Mouse (Mus musculus) embryonic facial prominence, embryonic 13.5 days (tissue): ENCODE results near the gene Spem2. TPM values are rescaled to one million over a fixed set of nuclear protein-coding genes. Genes with fewer than 3 reads are reported as not detected.

ENCODE experiments used
- ATAC-seq: fragments of 200-750 bp; cut with Nextera tagmentation; 2 replicates; pipeline ENCODE4 v1.8.0; 2017; ENCODE audit warnings: low read depth; ENCODE audit not compliant: insufficient number of reproducible peaks, insufficient read depth, low FRiP score, low TSS enrichment
- H3K27ac ChIP-seq: fragments of 300-500 bp; sonication (generic); 2 replicates; pipeline ENCODE4 v1.5.1; 2015; ENCODE audit warnings: moderate library complexity, mild to moderate bottlenecking, inconsistent platforms
- H3K27me3 ChIP-seq: fragments of 300-500 bp; sonication (generic); 2 replicates; pipeline ENCODE4 v1.6.1; 2015; ENCODE audit warnings: mild to moderate bottlenecking, inconsistent platforms
- H3K36me3 ChIP-seq: fragments of 300-500 bp; sonication (generic); 2 replicates; pipeline ENCODE4 v1.6.1; 2015; ENCODE audit warnings: mild to moderate bottlenecking, inconsistent platforms
- H3K4me1 ChIP-seq: fragments of 300-500 bp; sonication (generic); 2 replicates; pipeline ENCODE4 v1.6.1; 2015; ENCODE audit warnings: inconsistent platforms
- H3K4me2 ChIP-seq: fragments of 300-500 bp; sonication (generic); 2 replicates; pipeline ENCODE4 v1.6.1; 2015; ENCODE audit warnings: moderate library complexity, mild to moderate bottlenecking, inconsistent platforms
- H3K4me3 ChIP-seq: fragments of 300-500 bp; sonication (generic); 2 replicates; pipeline ENCODE4 v1.5.1; 2015; ENCODE audit warnings: mild to moderate bottlenecking, inconsistent platforms
- H3K9ac ChIP-seq: fragments of 300-500 bp; sonication (generic); 2 replicates; pipeline ENCODE4 v1.6.1; 2015; ENCODE audit warnings: mild to moderate bottlenecking, inconsistent platforms
- H3K9me3 ChIP-seq: fragments of 300-500 bp; sonication (generic); 2 replicates; pipeline ENCODE4 v1.6.1; 2016; ENCODE audit warnings: inconsistent platforms
- WGBS: fragments of 180-500 bp; shearing (Covaris S2); methylation state at CpG from one replicate; pipeline ENCODE4 v1.1.7; 2015; ENCODE audit warnings: mixed read lengths; 5-methylcytosine and 5-hydroxymethylcytosine counted together
- polyA plus RNA-seq: library from polyadenylated mRNA; unstranded; fragments of >200 nt; fragmentation: Nextera tagmentation; extraction: Ambion mirVana; gene quantifications from 2 replicates; pipeline ENCODE4 v1.2.1, GENCODE M21; 2015

Spem2 gene
- polyA plus RNA-seq, 1 experiment from 2014 or later: not detected

GRCm38 (mm10) chr11:69804972-69805909 is 13.0 kb downstream of the Spem2 start, which contains the start of gene Tmem102:
Tmem102 (minus strand) TSS chr11:69805624.
- Histone ChIP-seq H3K4me3 (peak within 1 kb of the TSS; percentile 56), H3K27ac (no peak within 1 kb of the TSS), H3K4me2 (peak within 1 kb of the TSS; percentile 98), H3K36me3 (no peaks in the 10 kb centered on the region), H3K9me3 (peaks cover 3% of the 10 kb centered on the region; the same call in 1 of the 2 replicates), H3K4me1 (peaks cover 53% of the 10 kb centered on the region), H3K27me3 (peaks cover 40% of the 10 kb centered on the region), H3K9ac (peak within 1 kb of the TSS; percentile 49)
- 4% methylated on average over 29 of the region's 29 CpGs for WGBS
- no peak for ATAC-seq

- Histone ChIP-seq H3K9ac (peak overlapping the region; percentile 49; the same call in 1 of the 2 replicates), H3K36me3 (no peaks in the 10 kb centered on the region), H3K4me3 (peak overlapping the region; percentile 56), H3K4me1 (peaks cover 59% of the 10 kb centered on the region), H3K9me3 (peaks cover 3% of the 10 kb centered on the region; the same call in 1 of the 2 replicates), H3K27me3 (peaks cover 40% of the 10 kb centered on the region), H3K4me2 (peak overlapping the region; percentile 98), H3K27ac (no peak overlapping the region)
- no peak for ATAC-seq
- WGBS: 6% methylated on average over 12 of the region's 12 CpGs
Measured at GRCm38 (mm10) chr11:69804652-69804940, 13.7 kb downstream of the Spem2 start.

DNA sequence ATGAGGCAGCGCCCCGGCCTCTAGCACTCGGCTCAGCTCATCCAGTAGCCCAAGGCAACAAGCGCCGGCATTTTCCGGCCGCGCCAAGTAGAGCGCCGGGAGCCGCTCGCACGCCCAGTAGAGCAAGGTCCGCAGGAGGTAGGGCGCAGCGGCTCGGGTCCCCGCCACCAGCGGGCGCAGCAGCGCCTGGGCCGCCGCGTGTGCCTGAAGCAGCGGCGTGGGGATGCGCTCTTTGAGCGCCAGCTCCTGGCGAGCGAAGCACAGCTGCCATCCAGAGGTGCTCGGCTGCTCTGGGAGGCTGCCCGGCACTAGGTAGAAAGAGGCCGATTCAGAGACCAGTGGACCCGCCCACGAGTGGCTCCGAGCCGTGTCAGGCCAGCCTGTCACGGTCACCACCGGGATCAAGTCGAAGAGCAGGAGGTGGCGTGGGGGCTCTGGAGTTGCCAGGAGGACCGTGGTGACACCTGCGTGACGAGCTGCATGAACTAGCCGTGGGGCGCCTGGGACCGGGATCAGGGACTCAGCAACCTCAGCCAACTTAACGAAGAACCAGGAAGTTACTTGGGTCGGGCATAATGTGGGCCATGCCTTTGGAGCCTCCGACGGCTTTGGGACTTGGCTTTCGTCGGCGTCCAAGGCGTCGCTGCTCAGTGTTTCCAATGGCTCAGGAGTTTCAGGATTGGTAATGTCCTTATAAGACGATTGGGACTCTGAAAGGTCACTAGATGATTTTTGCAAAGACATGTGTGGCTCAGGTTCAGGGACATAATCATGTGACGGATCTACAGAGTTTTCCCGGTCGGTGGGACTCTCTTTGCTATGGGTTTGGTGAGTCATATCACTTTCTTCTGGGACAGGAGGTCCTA is 14.2 kb downstream of the Spem2 start:
- Histone ChIP-seq H3K4me3 (peak overlapping the region; percentile 56), H3K4me1 (peaks cover 65% of the 10 kb centered on the region), H3K36me3 (no peaks in the 10 kb centered on the region), H3K9ac (peak overlapping the region; percentile 74), H3K9me3 (peaks cover 3% of the 10 kb centered on the region; the same call in 1 of the 2 replicates), H3K27ac (0 out of 2 replicates have a peak overlapping the region, but pooled peaks have one; percentile 39), H3K4me2 (peak overlapping the region; percentile 98), H3K27me3 (peaks cover 44% of the 10 kb centered on the region)
- no peak for ATAC-seq
- WGBS: under 1% methylated on average over 60 of the region's 60 CpGs

- H3K27ac ChIP-seq: 0 out of 2 replicates have a peak overlapping the region, but pooled peaks have one; percentile 39
- WGBS: 2% methylated on average over 12 of the region's 12 CpGs
- no peaks in the 10 kb centered on the region; the same call in 1 of the 2 replicates for H3K36me3 ChIP-seq
- H3K9me3 ChIP-seq: peaks cover 3% of the 10 kb centered on the region; the same call in 1 of the 2 replicates
- peaks cover 66% of the 10 kb centered on the region for H3K4me1 ChIP-seq
- peaks cover 46% of the 10 kb centered on the region for H3K27me3 ChIP-seq
- H3K4me3 ChIP-seq: peak overlapping the region; percentile 56
- peak overlapping the region; percentile 74 for H3K9ac ChIP-seq
- peak overlapping the region; percentile 98 for H3K4me2 ChIP-seq
- ATAC-seq: no peak
Measured at GRCm38 (mm10) chr11:69803328-69803727, 14.9 kb downstream of the Spem2 start.

DNA sequence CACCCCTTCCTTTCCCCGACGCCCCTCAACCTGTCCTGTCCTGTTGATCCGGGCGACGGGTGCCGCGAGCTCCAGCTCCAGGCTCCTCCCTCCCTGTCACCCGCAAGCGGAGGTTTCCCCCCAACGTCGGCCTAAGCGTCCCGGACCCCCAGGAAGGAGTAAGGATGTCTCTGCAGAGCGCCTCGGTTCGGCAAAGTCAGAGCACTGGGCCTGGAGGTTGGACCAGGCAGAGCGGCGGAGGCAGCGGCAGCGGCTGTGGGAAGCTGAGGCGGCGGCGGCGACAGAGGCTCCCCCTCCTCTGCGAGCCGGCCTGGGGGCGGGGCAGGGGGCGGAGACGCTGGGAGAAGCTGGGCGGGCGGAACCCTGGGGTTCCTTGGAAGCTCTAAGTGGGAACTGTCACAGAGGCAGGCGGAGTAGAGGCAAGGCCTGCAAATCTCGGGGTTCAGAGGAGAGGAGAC is 15.6 kb downstream of the Spem2 start:
- peak; percentile 23 for ATAC-seq
- Histone ChIP-seq H3K36me3 (no peaks in the 10 kb centered on the region; the same call in 1 of the 2 replicates), H3K4me1 (peaks cover 66% of the 10 kb centered on the region), H3K27ac (peak overlapping the region; percentile 68), H3K4me2 (peak overlapping the region; percentile 98), H3K9ac (peak overlapping the region; percentile 74), H3K4me3 (peak overlapping the region; percentile 56), H3K27me3 (peaks cover 53% of the 10 kb centered on the region), H3K9me3 (peaks cover 3% of the 10 kb centered on the region; the same call in 1 of the 2 replicates)
- under 1% methylated on average over 33 of the region's 33 CpGs for WGBS

DNA sequence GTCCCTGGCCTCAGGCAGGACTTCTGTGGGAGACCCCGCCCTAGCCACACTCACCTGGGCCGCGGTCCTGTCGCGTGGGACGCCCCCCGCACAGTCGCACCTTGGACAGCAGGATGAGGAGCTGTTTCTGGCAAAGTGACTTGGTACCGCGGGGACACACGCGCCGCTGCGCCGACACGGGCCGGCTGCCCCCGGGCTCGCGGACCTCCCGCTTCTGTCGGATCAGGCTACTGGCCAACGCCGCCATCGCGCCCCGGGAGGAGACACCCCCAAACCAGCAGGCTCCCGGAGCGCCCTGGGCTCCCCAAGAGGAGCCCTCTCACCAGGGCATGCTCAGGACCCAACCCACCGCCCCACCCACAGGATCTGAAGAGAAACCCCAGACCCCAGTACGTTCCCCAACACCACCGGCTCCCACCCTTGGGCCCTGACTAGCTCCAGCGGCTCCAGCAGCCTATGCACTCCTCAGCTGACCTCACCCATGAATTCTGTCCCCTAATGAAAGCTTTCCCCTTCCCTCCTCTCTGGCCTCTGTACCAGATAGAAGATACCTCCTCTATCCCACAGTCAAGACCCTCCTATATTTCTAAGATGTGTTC is 16.8 kb downstream of the Spem2 start, which contains the start of gene Fgf11:
TSS of gene Fgf11 (minus strand) at position 479 of the 599 bp plus-strand sequence.
- Histone ChIP-seq H3K27ac (peak within 1 kb of the TSS; percentile 75), H3K27me3 (peaks cover 63% of the 10 kb centered on the region), H3K9me3 (peaks cover 2% of the 10 kb centered on the region; the same call in 1 of the 2 replicates), H3K9ac (peak within 1 kb of the TSS; percentile 79), H3K4me1 (peaks cover 66% of the 10 kb centered on the region), H3K4me3 (peak within 1 kb of the TSS; percentile 56), H3K4me2 (peak within 1 kb of the TSS; percentile 98), H3K36me3 (no peaks in the 10 kb centered on the region; the same call in 1 of the 2 replicates)
- ATAC-seq: no peak
- 2% methylated on average over 33 of the region's 33 CpGs for WGBS

DNA sequence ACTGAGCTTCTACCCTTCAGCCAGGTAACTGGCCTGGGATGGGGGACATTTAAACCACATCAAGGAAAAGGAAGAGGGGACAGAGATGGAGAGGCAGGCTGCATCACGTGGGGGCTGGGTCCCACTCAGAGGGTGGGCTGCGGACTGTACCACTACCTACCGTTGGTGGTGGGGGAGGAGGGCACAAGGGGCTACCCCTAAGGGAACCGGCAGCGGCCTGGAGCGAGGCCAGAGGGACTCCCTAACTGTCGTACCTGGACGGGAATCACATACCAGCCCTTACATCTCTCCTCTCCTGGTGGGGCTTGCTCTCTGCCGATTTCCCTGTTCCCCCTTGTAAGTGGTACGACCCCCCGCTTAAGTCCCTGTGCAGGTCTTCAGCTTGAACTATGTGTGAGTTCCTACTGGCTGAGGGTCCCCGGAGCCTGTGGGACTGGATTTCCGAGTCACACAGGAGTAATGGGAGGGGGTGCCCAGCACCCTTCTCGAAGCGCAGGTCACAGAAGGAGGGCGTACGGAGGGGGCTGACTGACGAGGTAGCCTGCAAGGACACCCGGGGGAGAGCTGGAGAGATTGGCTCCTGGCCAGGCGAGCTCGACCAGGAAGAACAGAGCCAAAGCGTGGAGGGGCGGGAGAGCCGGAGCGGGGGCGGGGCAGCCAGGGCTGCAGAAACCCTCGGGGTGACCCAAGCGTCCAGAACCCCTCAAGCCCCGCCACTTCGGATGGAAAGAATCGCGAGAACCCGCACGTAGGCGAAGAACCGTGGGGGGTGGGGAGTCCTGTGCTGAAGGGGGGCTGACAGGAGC is 17.7 kb downstream of the Spem2 start:
- Histone ChIP-seq H3K4me2 (peak overlapping the region; percentile 98), H3K27ac (peak overlapping the region; percentile 75), H3K9ac (peak overlapping the region; percentile 79), H3K36me3 (no peaks in the 10 kb centered on the region; the same call in 1 of the 2 replicates), H3K9me3 (no peaks in the 10 kb centered on the region), H3K27me3 (peaks cover 63% of the 10 kb centered on the region), H3K4me1 (peaks cover 71% of the 10 kb centered on the region), H3K4me3 (peak overlapping the region; percentile 56)
- under 1% methylated on average over 36 of the region's 36 CpGs for WGBS
- peak; percentile 57 for ATAC-seq

DNA sequence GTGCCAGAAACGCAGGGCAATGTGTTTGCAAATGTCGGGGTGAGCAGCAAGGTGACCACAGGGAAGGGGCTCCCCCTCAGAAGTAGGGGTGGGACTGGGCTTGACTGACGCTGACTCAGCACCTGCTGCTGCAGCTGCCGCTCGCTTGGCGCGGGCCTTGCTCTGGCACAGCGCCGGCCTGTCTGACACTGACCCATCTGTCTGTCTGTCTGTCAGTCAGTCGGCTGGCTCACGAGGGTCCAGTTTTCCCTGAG is 18.2 kb downstream of the Spem2 start:
- no peak for ATAC-seq
- peak overlapping the region; percentile 56 for H3K4me3 ChIP-seq
- peaks cover 63% of the 10 kb centered on the region for H3K27me3 ChIP-seq
- H3K27ac ChIP-seq: no peak overlapping the region
- no peaks in the 10 kb centered on the region; the same call in 1 of the 2 replicates for H3K36me3 ChIP-seq
- peaks cover 68% of the 10 kb centered on the region for H3K4me1 ChIP-seq
- H3K4me2 ChIP-seq: peak overlapping the region; percentile 98
- peak overlapping the region; percentile 79 for H3K9ac ChIP-seq
- no peaks in the 10 kb centered on the region for H3K9me3 ChIP-seq
- 1% methylated on average over 11 of the region's 11 CpGs for WGBS

DNA sequence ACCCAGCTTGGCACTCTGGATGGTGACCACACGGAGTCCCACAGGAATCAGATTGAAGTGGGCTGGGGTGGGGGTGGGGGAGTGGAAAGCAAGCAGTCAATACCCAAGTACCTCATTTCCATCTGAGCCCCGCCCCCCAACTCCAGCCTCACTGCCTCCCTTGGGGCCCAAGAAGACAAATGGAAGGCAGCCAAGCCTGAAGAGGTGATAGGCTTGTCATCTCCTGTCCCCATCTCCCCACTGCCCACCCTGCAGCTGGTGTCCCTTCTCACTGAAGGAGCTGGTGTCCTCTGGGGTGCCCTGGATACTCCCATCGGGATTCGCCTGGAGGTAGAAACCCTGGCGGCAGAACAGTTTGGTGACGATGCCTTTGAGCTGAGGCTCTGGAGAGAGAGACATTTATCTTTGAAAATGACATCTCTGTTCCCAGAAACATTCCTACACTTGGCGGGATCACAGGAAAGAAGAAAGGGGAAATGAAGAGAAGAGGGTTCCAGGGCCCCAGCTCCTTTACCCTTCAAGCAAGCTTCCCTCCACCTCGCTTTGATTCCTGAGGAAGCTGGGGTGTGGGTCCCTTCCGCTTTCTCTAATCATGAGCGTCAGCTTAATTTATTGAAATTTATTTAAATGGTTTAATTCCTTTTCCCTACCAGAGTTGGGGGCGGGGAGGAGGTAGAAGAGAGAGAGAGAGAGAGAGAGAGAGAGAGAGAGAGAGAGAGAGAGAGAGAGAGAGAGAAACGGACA is 18.7 kb downstream of the Spem2 start:
- H3K4me3 ChIP-seq: peak overlapping the region; percentile 56
- peaks cover 63% of the 10 kb centered on the region for H3K4me1 ChIP-seq
- peak overlapping the region; percentile 40 for H3K27ac ChIP-seq
- H3K36me3 ChIP-seq: no peaks in the 10 kb centered on the region; the same call in 1 of the 2 replicates
- H3K9ac ChIP-seq: 0 out of 2 replicates have a peak overlapping the region, but pooled peaks have one; percentile 8
- H3K4me2 ChIP-seq: peak overlapping the region; percentile 98
- peaks cover 62% of the 10 kb centered on the region for H3K27me3 ChIP-seq
- H3K9me3 ChIP-seq: no peaks in the 10 kb centered on the region
- 21% methylated on average over 12 of the region's 12 CpGs for WGBS
- no peak for ATAC-seq

DNA sequence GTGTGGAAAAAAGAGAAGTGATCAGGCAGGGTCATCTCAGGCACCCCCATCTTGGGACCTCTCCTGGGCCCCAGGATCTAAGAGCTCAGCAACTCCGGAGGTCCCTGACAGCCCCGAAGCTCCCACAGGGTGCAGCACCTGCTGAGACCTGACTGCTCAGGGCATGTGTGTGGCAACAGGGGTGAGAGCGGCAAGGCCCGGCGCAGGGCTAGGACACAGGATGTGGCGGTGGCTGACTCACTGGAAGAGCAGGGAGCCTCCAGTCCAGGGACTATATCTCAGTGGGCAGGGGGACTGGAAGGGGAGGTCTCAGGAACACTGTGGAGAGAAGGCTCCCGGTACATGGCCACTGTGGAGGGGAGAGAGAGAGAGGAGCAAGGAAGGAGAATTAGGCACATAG is 20.3 kb downstream of the Spem2 start:
- Histone ChIP-seq H3K9me3 (no peaks in the 10 kb centered on the region), H3K27ac (no peak overlapping the region), H3K4me2 (no peak overlapping the region), H3K4me1 (peaks cover 47% of the 10 kb centered on the region), H3K9ac (no peak overlapping the region), H3K36me3 (no peaks in the 10 kb centered on the region; the same call in 1 of the 2 replicates), H3K27me3 (peaks cover 70% of the 10 kb centered on the region), H3K4me3 (no peak overlapping the region)
- WGBS: 70% methylated on average over 7 of the region's 7 CpGs
- no peak for ATAC-seq
